Mouse (Mus musculus) mouse trophoblast stem cell (cell line): ENCODE data around the gene Trim13.

Experiments
- in situ Hi-C, 2 experiments: fragments of 300-500 bp; cut with MseI, MboI; formaldehyde crosslinking; loops; 2 replicates in 1 of 2; 3 replicates in 1 of 2; pipeline ENCODE4 v1.15.1; 2025

Gene Trim13

DNA sequence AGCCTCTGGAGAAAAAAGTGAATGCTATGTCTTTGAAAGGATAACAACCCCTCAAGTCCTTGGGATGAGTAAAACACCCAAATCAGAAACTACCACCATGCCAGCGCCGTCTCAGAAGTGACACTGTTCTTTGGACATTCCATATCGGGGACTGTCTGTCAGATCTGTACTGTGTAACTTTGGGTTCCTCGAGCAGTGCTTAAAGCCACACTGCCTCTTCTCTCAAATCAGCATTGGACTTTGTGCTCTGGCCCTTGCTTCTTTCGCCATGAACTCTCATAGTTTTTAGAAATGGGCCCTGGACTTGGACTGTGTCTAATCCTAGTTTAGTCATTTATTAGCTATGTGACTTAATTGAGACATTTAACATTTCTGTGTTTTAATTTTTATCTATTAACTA, 13.7 kb downstream of the Trim13 start:
- in situ Hi-C loops = no loop called here

- in situ Hi-C loops = no loop called here
These were observed 15.3 kb downstream of the Trim13 start for GRCm38 (mm10) chr14:61613319-61613718.

GRCm38 (mm10) chr14:61620371-61620770, 22.3 kb downstream of the Trim13 start:
- in situ Hi-C loops = no loop called here

DNA sequence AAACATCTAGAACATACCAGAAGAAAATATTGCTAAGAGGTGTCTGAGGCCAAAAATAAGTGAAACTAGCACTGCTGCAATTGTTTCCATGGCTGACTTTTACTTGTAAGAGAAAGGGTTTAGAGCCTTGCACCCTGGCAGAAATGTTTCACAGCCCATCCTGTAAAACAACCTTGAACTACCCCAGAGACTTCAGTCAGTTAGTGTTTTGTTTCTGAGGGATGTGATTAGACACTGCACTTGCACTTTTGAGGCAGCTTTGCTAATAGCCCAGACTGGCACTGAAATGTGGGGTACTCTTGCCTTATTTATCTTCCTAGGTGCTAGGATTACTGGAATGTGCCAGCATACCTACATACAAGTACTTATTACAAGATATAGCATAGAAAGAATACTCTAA, 37.9 kb downstream of the Trim13 start:
- in situ Hi-C loops = no loop called here

GRCm38 (mm10) chr14:61642668-61643067, 44.6 kb downstream of the Trim13 start:
- in situ Hi-C loops = no loop called here

GRCm38 (mm10) chr14:61645547-61645946, 47.5 kb downstream of the Trim13 start:
- in situ Hi-C loops = no loop called here

GRCm38 (mm10) chr14:61647182-61647880, 49.3 kb downstream of the Trim13 start:
- in situ Hi-C loops = no loop called here

DNA sequence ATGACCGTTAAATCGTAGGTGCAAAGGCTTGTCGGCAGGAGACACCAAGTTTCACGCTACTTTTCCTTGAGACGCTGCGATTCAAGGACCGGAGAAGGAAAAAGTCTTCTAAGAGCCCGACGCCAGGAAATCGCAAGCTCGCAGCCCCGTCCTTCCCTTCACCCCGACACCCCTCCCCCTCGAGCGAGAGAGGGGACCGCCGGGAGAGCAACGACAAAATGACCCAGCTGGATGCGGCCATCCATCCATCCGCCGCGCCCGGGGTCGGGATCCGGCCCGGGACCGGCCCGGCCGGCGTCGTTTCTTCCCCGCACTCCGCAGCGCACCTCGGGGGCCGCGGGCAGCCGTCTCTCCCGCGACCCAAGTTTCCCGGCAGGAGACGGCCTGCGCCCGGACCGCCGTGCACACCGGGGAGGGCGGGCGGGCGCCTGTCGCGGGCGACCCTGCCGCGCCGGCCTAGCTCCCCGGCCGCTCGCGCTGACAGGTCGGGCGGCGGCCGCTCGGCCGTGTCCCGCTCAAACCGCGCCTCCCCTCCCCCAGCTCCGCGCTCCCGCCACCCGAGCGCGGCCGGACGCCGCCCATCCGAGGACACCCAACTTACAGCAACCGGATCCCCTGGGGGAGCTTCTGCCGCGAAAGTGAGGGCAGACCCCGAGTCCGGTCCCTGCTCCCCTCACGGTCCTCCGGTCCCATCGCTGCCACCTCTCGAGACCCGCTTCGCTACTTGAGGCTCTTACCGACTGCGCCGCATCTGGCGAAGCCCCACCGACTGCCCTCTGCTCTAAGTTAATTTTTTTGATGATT, 50.0 kb downstream of the Trim13 start:
- in situ Hi-C loops = no loop called here

DNA sequence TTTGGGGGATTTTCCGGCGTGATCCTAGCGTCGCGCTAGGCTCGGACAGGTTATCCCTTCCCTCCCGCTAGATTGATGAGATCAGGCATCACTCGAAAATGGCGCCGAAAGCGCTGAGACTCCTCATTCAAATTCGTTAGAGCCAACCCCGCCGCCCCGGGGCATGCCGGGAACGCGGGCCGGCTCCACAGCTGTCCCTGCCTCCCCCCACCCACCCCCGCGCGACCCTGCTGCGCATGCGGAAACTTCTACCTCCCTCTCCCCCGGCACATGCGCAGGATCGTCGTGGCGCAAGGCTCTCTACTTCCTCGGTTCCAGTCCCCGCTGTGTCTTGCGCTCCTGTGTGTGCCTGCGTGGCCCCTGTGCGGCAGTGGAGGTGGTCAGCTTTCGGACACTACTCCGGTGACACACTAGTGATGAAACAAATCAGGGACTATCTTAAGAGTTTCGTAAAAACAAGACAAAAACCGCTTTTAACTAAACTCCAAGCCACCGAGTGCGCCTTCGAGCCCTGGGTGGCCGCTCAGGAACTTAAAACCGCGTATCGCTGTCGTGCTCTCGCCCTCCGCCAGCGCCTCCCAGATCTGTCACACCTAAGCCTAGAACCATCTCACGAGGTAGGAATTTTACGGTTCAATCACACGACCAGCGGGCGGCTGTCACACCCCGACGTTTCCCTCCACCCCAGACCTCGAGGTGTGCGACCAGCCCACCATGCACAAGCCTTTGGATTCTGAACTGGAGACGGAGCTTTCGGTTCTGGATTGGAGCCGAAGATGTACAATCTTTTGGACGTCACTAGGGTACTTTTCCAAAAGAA, 50.8 kb downstream of the Trim13 start:
- in situ Hi-C loops = no loop called here

- in situ Hi-C loops = no loop called here
These were observed 52.4 kb downstream of the Trim13 start for GRCm38 (mm10) chr14:61650291-61650960.
